Mouse (Mus musculus) spleen, adult 2 months (tissue): Measurements from ENCODE around the gene Tldc2. TPM values are rescaled to one million over a fixed set of nuclear protein-coding genes. Genes with fewer than 3 reads are reported as not detected.

Source experiments
- DNase-seq, 2 experiments: peaks; one replicate each; pipeline versions ENCODE4 v3.0.0 to v3.0.0-alpha.2; 2012 to 2021; ENCODE audit warnings: low spot score in 2 of 2, low read depth in 1 of 2
- H3K27ac ChIP-seq: fragments of 200-500 bp; 2 replicates; pipeline ENCODE4 v1.5.1; 2012; ENCODE audit warnings: low read length, inconsistent platforms; ENCODE audit not compliant: insufficient read depth
- H3K27me3 ChIP-seq: fragments of 200-500 bp; 2 replicates; pipeline ENCODE4 v1.6.1; 2012; ENCODE audit warnings: mild to moderate bottlenecking, moderate library complexity, low read length, inconsistent platforms; ENCODE audit not compliant: control insufficient read depth, insufficient read depth
- H3K36me3 ChIP-seq: fragments of 200-500 bp; 2 replicates; pipeline ENCODE4 v1.6.1; 2012; ENCODE audit warnings: mild to moderate bottlenecking, low read length, inconsistent platforms; ENCODE audit not compliant: control insufficient read depth, insufficient read depth
- H3K4me1 ChIP-seq: fragments of 200-500 bp; 2 replicates; pipeline ENCODE4 v1.6.1; 2011; ENCODE audit warnings: inconsistent platforms; ENCODE audit not compliant: control insufficient read depth, insufficient read depth, insufficient read length
- H3K4me3 ChIP-seq: fragments of 200-500 bp; 2 replicates; pipeline ENCODE4 v1.5.1; 2011; ENCODE audit warnings: mild to moderate bottlenecking, inconsistent platforms; ENCODE audit not compliant: insufficient read depth, insufficient read length; ENCODE audit errors: extremely low read depth
- CTCF ChIP-seq: fragments of 200-500 bp; IDR thresholded peaks from 2 replicates; pipeline ENCODE4 v1.5.1; 2011; ENCODE audit warnings: mild to moderate bottlenecking, inconsistent platforms; ENCODE audit not compliant: insufficient read depth, insufficient read length, insufficient replicate concordance; ENCODE audit errors: extremely low read depth
- POLR2A ChIP-seq: fragments of 200-500 bp; IDR thresholded peaks from 2 replicates; pipeline ENCODE4 v1.6.1; 2011; ENCODE audit warnings: low read depth, low read length, inconsistent platforms
- WGBS: fragments of 180-500 bp; shearing (Covaris S2); methylation state at CpG from one replicate; pipeline ENCODE4 v1.1.7; 2018; 5-methylcytosine and 5-hydroxymethylcytosine counted together
- polyA plus RNA-seq: library from polyadenylated mRNA; depleted of rRNA; stranded (reverse); fragments of >200 nt; gene quantifications from 2 replicates; pipeline ENCODE4 v1.2.3, GENCODE M21; 2012

Tldc2 gene
- polyA plus RNA-seq, 1 experiment: not detected

- Histone ChIP-seq H3K27ac (no peak overlapping the region), H3K27me3 (no peaks in the 10 kb centered on the region), H3K4me1 (peaks cover 5% of the 10 kb centered on the region; the same call in 1 of the 2 replicates), H3K36me3 (no peaks in the 10 kb centered on the region), H3K4me3 (no peak overlapping the region)
- no peak for TF ChIP-seq POLR2A
- TF ChIP-seq CTCF: no peak
- DNase-seq: no peak
- WGBS: 86% methylated on average over 8 of the region's 8 CpGs
Measured at GRCm38 (mm10) chr2:157054297-157054696, 32.6 kb upstream of the Tldc2 start.

- no peak for TF ChIP-seq CTCF
- Histone ChIP-seq H3K4me1 (peaks cover 5% of the 10 kb centered on the region; the same call in 1 of the 2 replicates), H3K36me3 (no peaks in the 10 kb centered on the region), H3K27ac (no peak overlapping the region), H3K27me3 (no peaks in the 10 kb centered on the region), H3K4me3 (no peak overlapping the region)
- WGBS: 64% methylated on average over 5 of the region's 5 CpGs
- no peak for DNase-seq
Measured at GRCm38 (mm10) chr2:157054816-157055215, 32.0 kb upstream of the Tldc2 start.

GRCm38 (mm10) chr2:157055721-157056120 lies 31.1 kb upstream of the Tldc2 start:
- Histone ChIP-seq H3K36me3 (no peaks in the 10 kb centered on the region), H3K27me3 (no peaks in the 10 kb centered on the region), H3K4me1 (peaks cover 5% of the 10 kb centered on the region; the same call in 1 of the 2 replicates), H3K27ac (no peak overlapping the region), H3K4me3 (no peak overlapping the region)
- no peak for DNase-seq
- TF ChIP-seq CTCF (no peak), POLR2A (no peak)
- 89% methylated on average over 6 of the region's 6 CpGs for WGBS

GRCm38 (mm10) chr2:157057186-157057585 lies 29.7 kb upstream of the Tldc2 start:
- Histone ChIP-seq H3K36me3 (no peaks in the 10 kb centered on the region), H3K27ac (no peak overlapping the region), H3K4me3 (no peak overlapping the region), H3K27me3 (no peaks in the 10 kb centered on the region), H3K4me1 (peaks cover 5% of the 10 kb centered on the region; the same call in 1 of the 2 replicates)
- 92% methylated on average over 3 of the region's 3 CpGs for WGBS
- DNase-seq: no peak
- TF ChIP-seq POLR2A (no peak), CTCF (no peak)

- no peak for DNase-seq
- Histone ChIP-seq H3K27me3 (no peaks in the 10 kb centered on the region), H3K27ac (no peak overlapping the region), H3K4me1 (peaks cover 7% of the 10 kb centered on the region; the same call in 1 of the 2 replicates), H3K4me3 (no peak overlapping the region), H3K36me3 (no peaks in the 10 kb centered on the region)
- no peak for TF ChIP-seq POLR2A
- TF ChIP-seq CTCF: no peak
- 88% methylated on average over 4 of the region's 4 CpGs for WGBS
Measured at GRCm38 (mm10) chr2:157057758-157058157, 29.1 kb upstream of the Tldc2 start.

GRCm38 (mm10) chr2:157058342-157058998 lies 28.4 kb upstream of the Tldc2 start:
- Histone ChIP-seq H3K4me1 (peaks cover 15% of the 10 kb centered on the region; the same call in 1 of the 2 replicates), H3K27ac (no peak overlapping the region), H3K36me3 (no peaks in the 10 kb centered on the region), H3K4me3 (no peak overlapping the region), H3K27me3 (no peaks in the 10 kb centered on the region)
- TF ChIP-seq CTCF (no peak), POLR2A (no peak)
- 56% methylated on average over 18 of the region's 18 CpGs for WGBS
- DNase-seq: no peak

DNA sequence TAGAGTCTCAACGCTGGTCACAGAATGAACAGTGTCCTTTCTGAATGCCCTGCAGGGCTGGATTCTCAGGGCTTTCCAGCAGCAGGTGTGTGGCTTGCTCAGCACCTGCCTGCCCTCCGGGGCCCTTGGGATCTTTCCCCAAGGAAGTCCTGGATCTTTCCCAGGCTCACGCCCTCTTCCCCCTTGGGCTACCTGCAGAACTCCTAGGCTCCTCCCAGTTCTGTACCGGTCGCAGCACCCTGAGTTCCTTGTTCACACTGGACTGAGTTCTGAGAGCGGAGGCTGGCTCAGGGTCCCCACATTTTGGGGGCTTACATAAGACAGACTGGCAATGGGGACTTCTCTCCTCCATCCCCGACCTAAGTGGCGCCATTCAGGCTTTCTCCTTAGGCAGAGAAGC lies 27.7 kb upstream of the Tldc2 start:
- Histone ChIP-seq H3K4me1 (peaks cover 21% of the 10 kb centered on the region; the same call in 1 of the 2 replicates), H3K27me3 (no peaks in the 10 kb centered on the region), H3K4me3 (no peak overlapping the region), H3K36me3 (no peaks in the 10 kb centered on the region), H3K27ac (no peak overlapping the region)
- 83% methylated on average over 8 of the region's 8 CpGs for WGBS
- no peak for DNase-seq
- TF ChIP-seq POLR2A (no peak), CTCF (no peak)
